Mouse (Mus musculus): Measurements from ENCODE around the gene Ldha.
A peak's percentile ranks its signal among the peaks of the same experiment; 100 is the strongest.

Ldha gene

GRCm38 (mm10) chr7:46838104-46838671 lies 3.1 kb upstream of the Ldha start:
- peak; percentile 44 for DNase-seq

- DNase-seq, result peak; percentile 91
Observed at GRCm38 (mm10) chr7:46838891-46839302, 2.4 kb upstream of the Ldha start.

DNA sequence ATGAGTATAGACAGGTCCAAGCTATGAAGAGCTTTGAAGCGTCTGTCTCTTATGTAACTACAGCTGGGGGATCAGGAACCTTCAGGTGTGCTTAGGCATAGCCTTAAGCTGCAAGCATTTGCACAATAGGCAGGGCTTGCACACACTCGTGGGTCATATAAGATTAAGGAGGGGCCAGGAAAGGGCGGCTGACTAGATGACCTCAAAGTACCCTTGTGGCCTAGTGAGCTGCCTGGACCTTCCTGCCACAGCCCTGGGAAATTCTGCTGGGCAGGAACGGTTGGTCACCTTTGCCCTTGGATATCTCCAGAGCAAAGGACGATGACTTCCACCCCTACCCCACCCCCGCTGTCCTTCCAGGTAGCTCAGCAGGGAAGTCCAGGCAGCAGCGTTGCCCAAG lies 1.8 kb upstream of the Ldha start:
- no peak for DNase-seq

GRCm38 (mm10) chr7:46839861-46840260 lies 1.4 kb upstream of the Ldha start:
- DNase-seq, result no peak

DNA sequence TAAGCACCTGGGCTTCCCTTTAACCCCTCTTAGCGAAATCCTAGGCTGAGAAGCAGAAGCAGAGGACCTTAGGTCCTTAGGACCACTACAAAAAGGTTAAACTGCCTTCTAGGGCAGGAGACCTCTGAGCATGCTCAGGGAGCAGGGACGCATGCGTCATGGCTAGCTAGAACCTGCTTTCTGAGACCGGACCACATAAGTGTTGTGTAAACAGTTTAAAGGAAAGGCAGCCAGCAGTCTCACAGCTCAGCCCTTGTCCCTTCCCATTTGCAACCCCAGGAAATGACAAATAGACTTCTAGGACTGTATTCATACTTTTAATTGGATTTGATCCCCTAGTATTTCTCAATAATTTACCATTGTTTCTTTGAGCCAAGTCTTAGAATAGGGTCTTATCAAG lies 949 bp upstream of the Ldha start:
- no peak for DNase-seq

- no peak for DNase-seq
Observed at GRCm38 (mm10) chr7:46842278-46842677, 1.0 kb downstream of the Ldha start.

DNA sequence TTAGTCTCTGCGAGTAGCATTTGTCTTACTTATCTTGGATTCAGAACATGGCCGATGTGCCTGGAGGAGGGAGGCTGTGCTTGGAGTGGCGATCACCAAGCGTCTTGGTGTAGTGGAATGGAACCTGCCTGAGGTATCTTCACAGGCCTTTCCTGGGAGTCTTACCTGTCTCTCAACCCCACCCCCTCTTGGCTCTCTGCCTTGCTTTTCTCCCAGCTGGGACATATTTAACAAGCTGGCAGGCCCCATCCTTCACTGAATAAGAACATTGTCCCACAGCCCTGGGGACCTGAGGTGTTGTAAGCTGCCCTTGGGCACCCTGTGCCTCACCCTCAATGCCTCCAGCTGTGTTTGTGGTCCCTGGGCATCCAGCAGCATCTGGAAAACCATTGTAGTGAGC lies 2.3 kb downstream of the Ldha start:
- DNase-seq, result no peak

DNA sequence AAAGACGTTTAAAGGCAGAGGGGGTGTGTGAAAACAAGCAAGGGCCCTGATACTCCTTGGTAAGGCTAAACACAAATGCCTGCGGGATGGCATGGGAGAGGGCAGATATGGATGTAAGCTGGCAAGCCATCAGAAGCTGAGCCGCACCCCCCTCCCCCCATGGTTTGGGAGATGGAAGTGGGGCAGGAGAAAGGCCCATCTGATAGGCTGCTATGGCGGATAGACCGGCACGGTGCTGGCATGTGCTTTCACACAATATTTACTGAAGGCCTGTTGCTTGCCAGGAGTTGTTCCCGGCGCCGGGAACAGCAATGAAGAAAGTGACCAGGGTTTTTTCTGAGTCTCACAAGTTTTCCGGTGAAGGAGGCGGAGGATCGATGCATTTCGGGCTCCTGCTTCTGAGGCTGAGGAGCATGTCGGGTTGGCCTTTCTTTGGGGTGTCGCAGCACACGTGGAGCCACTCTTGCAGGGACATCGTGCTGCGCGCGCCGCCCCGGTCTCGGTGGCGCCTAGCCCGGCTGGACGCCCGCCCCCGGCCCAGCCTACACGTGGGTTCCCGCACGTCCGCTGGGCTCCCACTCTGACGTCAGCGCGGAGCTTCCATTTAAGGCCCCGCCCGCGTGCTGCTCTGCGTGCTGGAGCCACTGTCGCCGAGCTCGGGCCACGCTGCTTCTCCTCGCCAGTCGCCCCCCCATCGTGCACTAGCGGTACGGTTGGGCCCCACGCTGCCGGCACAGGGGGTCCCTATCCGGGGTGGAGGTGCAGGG lies 4.1 kb downstream of the Ldha start:
- peak; percentile 93 for DNase-seq

- DNase-seq, result no peak
Observed at GRCm38 (mm10) chr7:46845978-46846485, 4.8 kb downstream of the Ldha start.

- DNase-seq, result peak; percentile 48
Observed at GRCm38 (mm10) chr7:46846486-46847244, 5.4 kb downstream of the Ldha start.

DNA sequence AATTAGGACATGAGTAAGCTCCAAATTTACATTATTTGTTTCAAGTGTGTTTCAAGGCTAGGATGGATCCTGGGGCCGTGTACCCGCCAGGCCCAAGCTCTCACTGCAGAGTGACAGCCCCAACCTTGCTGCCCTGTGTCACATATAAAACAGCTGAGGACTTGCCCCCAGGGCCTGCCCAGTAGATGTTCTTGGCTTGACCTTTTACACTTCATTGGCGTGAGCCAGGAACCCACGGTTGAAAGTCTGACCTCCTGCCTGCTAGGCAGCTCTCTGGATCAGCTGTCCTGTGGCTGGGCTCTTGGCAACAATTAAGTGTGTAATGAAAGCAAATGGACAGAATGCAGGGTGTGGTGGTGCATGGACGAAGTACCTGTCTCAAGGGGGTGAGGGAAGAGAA lies 8.0 kb downstream of the Ldha start:
- no peak for DNase-seq

DNA sequence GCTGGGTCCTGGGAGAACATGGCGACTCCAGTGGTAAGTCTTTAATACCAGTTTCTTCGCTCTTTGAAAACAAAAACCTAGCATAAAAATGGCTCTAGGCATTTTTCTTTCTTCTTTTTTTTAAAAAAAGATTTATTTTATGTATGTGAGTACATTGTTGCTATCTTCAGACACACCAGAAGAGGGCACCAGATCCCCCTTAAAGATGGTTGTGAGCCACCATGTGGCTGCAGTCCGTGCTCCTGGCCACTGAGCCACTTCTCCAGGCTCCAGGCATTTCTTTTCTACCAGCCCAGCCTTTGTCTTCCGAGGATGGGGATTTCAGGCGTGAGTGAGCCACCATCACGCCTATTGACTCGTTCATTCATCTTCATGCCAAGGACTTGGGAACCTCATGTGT lies 9.8 kb downstream of the Ldha start:
- DNase-seq, result no peak

DNA sequence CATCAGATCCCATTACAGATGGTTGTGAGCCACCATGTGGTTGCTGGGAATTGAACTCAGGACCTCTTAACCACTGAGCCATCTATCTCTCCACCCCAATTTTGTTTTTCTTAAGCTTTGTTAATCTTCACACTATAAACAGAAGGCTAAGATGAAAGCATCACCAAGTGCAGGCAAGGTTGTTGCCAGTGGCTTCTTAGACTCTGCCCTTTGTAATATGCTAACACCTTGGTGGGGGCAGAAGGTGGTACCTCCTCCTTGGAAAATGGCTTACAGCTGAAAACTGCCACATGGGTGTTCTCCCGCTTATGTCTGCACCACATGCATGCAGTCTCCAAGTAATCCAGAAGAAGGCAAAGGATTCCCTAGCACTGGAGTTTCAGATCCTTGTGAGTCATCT lies 11.4 kb downstream of the Ldha start:
- DNase-seq, result no peak

DNA sequence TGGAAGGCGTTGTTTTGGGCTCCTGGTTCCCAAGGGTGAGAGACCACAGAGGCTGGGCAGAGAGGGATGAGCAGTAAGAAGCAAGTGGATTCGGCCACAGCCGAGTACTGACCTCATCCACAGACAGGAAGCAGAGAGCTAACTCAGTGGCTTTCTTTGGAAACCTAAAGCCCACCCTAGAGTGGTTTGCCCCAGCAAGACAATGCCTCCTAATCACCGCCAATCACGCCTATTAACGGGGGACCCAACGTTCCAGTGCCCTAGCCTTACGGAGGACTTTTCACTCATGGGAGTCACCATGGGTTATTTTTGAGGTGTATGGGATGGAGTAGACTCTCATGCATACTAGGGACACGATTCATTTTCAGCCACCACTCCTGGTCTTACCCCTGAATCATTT lies 12.1 kb downstream of the Ldha start:
- DNase-seq, result no peak

DNA sequence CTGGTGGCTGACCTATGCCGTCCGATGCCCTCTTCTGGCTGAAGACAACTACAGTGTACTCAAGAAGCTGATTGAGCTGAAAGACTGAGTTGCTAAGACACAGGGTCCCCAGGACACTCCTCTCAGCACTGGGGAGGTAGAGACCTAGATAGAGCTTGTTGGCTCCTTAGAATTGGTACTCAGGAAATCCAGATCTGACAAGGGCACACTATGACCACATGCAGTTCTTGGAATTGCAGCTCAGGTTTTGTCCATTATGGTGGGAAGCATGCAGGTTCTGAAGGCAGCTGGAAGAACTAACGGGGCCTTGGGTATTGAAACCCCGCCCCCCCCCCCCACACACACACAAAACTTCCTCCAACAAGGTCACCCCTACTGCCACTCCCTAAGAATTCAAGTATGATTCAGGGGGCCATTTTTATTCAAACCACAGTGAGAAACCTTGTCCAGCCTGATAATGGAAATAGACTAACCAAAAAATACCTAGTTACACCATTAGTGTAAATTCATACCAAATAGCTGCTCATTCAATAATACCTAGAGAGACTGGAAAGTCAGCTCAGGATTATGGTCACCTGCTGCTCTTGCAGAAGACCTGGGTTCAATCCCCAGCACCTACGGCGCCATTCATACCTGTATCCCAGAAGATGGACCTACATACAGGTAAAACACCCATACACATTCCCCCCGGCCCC lies 14.7 kb downstream of the Ldha start:
- no peak for DNase-seq

DNA sequence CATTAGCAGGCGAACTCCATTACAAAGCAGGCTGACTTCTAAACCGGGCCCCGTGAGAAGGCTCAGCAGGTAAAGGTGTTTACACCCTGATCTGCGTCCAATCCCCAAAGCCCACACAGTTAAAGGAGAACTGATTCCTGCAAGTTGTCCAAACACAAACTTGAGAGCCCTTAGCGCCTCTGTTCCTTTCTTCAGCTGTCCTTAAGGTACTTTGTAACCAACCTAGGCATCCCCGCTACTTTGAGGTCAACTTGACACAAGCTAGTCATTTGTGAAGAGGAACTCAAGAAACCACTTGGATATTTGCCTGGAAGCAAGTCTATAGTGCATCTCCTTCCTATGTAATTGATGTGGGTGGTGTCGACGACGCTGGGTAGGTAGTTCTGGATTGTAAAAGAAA lies 16.2 kb downstream of the Ldha start:
- no peak for DNase-seq

DNA sequence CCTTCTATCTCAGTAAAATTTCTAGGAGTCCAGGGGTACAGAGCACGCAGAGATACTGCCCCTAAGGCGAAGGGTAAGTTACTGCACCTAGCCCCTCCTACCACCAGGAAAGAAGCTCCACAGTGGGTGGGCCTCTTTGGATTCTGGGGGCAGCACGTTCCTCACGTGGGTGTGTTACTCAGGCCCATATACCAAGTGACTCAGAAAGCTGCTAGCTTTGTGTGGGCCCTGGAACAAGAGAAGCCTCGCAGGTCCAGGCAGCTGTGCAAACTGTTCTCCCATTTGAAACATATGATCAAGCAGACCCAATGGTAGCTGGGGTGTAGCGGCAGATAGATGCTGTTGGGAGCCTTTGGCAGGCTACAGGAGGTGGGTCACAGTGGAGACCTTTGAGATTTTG lies 17.8 kb downstream of the Ldha start:
- no peak for DNase-seq

DNA sequence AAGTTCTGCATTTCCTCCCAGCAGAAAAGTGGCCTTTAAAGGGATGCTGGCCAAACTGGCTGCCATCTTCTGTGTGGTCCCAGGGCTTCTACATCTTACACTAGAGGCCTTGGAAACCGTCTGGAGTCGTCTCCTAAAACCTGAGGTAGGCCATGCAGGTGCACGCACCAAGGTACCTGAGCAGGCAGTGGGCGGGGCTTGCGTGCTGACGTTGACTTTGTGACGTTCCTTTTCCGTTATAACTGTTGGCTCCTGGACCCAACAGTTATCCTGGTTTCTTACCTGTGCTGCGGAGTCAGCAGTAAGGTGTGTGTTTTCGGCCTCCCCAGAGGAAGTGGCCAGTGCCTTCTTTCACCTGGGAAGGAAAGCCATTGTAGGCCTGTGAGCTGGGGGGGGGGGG lies 19.7 kb downstream of the Ldha start, which contains the start of gene Ldhc:
Gene Ldhc (plus strand): TSS at position 208 of the 400 bp plus-strand sequence.
- no peak for DNase-seq

GRCm38 (mm10) chr7:46871988-46872387 lies 30.7 kb downstream of the Ldha start:
- no peak for DNase-seq

DNA sequence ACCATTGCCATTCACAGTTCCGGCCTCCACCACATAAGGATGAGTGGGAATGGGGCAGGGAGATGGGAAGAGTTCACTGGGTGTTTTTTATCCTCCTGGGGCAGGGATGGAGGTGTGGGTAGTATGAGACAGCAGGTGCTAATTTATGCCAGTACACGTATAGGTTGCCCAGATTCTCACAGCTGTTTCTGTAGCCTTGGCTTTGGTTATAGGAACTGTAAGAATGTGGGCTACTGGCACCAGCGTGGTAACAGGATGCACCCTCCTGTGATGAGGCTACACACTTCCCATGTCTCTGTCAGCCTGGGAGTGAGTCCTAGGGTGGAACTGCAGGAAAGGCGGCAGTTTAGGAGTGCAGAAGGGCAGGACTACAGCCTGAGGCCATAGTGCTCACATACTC lies 35.6 kb downstream of the Ldha start:
- DNase-seq, result no peak

GRCm38 (mm10) chr7:46877255-46877654 lies 36.0 kb downstream of the Ldha start:
- no peak for DNase-seq

DNA sequence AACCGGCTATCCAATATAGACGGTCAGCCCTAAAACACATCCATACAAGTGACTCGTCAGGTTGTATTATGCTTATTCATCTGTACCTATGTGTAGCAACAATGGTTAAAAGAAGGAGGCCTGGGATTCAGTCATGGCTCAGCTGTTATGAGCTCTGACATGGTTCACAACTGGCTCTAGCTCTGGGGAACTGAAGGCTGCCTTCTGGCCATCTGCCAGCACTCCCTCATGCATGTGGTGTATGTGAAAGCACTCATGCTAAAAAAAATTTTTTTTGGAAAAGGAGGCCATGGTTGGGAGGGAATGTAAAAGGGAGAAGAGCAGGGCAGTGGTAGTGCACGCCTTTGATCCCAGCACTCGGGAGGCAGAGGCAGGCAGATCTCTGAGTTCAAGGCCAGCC lies 38.6 kb downstream of the Ldha start:
- no peak for DNase-seq

DNA sequence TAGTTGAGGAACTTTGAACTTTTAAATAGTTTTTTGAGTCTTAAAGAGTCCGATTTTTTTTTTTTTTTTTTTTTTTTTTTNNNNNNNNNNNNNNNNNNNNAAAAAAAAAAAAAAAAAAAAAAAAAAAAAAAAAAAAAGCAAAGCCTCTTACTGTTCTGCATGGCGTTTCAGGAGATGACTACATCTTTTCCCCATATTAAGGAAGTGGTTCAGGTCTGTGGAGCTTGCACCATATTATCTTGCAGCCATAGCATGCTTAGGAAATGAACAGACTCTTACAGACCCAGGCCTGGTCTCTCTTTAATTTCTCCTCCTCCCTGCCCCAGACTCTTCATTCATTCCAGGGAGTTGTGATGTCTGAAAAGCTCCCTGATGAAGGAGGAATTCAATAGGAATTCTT lies 39.7 kb downstream of the Ldha start:
- DNase-seq, result no peak

All from layer of hippocampus, adult 9-11 months (tissue).